Mouse (Mus musculus): ENCODE results near the gene Dip2b.

DNA sequence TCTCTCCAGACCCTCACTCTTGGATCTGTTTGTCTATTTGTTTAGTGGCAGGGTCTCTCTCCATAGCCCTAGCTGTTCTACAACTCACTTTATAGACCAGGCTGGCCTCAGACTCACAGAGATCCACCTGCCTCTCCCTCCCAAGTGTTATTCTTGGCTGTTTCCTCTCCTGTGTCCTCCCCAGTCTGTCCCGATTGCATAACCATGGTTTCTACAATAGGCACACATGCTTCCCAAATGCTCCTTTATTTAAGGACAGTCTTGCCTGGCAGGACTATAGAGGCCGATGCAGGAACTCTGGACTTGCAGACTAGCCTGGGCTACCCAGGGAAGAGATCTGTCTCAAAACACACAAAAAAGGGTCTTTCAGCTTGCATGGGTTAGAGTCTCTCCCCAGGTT lies 174.9 kb downstream of the Dip2b start:
- TF ChIP-seq CTCF (IDR thresholded peaks at IDR 0.05; ENCODE audit: insufficient read depth, low read length) (no peak), POLR2A (IDR thresholded peaks at IDR 0.05; ENCODE audit: borderline replicate concordance, extremely low read depth, low read depth, low read length) (no peak)

All from lung, adult 2 months (tissue).